Mouse (Mus musculus) frontal cortex, adult 2 months (tissue): ENCODE results near the gene Snai1. TPM values are rescaled to one million over a fixed set of nuclear protein-coding genes. Genes with fewer than 3 reads are reported as not detected.

Source experiments
- DNase-seq, 2 experiments: peaks; one replicate each; pipeline ENCODE4 v3.0.0; 2022; ENCODE audit warnings: low spot score in 1 of 2; ENCODE audit errors: extremely low spot score in 1 of 2
- polyA plus RNA-seq: library from polyadenylated mRNA; depleted of rRNA; stranded (reverse); fragments of >200 nt; gene quantifications from 2 replicates; pipeline ENCODE4 v1.2.3, GENCODE M21; 2012

Snai1 gene
- polyA plus RNA-seq, 1 experiment, result 2.3 TPM

DNA sequence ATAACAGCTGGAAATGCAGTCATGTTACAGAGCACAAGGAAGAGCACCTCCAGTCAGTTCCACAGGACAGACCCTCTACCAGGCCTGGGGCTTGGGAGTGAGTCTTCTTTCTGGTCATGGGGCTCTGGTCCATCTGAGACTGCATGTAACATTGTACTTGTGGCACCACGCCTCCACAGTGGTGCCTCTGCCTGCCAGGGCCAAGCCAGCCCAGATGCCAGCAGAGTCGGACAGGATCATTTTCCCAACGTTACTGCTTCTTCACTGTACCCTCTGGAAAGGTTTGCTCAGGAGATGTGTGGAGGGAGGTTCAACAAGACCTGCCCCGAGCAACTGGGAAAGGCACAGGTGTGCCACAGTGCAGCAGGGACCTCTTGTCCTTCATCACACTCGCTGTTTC is 22.3 kb upstream of the Snai1 start:
- no peak for DNase-seq

- DNase-seq, result no peak
Observed at GRCm38 (mm10) chr2:167519606-167520252, 18.3 kb upstream of the Snai1 start.

GRCm38 (mm10) chr2:167528278-167528677 is 9.7 kb upstream of the Snai1 start:
- DNase-seq, result peak in 1 of 2 experiments; percentile 63

DNA sequence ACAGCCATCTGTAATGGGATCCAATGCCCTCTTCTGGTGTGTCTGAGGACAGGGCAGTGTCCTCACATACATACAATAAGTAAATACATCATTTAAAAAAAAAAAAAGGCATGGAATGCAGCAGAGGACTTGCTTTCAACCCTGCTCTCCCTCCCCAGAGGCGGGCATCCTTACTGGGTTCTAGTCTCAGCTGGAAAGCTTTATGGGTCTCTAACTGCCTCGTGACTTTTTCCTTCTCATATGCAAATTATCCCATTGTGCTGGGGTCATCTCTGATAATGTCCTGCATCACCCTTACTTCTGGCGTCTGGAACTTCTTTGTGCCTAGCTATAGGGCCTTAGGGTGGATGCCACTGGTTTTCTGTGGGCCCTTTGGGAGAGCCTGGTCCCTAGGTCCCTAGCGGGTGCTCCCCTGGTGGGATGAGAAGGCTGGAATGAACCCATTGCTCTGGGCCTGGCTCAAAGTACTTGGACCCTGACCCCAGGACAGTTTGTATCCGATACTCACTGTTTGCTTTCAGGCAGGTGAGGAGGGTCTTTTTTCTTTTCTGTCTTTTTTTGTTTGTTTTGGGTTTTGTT is 8.0 kb upstream of the Snai1 start:
- DNase-seq, result no peak

GRCm38 (mm10) chr2:167530536-167530935 is 7.5 kb upstream of the Snai1 start:
- no peak for DNase-seq

DNA sequence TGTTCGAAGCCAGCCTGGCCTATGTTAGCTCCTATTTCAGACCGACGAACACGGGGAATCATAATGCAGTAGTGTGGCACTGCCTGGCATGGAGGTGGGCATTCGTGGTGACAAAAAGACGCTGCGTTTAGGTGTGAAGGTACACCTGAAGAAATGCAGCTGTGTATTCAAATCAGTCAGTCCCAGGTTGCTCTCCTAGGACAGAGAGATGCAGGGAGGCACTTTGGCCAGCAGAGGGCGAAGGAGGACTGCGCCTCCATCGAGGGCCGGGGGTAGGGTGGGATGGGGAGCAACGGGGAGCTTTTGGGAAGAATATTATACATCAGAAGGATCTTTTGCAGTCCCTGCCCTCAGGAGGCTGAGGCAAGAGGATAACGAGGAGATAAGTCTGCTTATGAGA is 5.9 kb upstream of the Snai1 start:
- DNase-seq, result peak in 1 of 2 experiments; percentile 59

GRCm38 (mm10) chr2:167533880-167534279 is 4.1 kb upstream of the Snai1 start:
- DNase-seq, result no peak

- no peak for DNase-seq
Observed at GRCm38 (mm10) chr2:167536320-167536945, 1.6 kb upstream of the Snai1 start.

DNA sequence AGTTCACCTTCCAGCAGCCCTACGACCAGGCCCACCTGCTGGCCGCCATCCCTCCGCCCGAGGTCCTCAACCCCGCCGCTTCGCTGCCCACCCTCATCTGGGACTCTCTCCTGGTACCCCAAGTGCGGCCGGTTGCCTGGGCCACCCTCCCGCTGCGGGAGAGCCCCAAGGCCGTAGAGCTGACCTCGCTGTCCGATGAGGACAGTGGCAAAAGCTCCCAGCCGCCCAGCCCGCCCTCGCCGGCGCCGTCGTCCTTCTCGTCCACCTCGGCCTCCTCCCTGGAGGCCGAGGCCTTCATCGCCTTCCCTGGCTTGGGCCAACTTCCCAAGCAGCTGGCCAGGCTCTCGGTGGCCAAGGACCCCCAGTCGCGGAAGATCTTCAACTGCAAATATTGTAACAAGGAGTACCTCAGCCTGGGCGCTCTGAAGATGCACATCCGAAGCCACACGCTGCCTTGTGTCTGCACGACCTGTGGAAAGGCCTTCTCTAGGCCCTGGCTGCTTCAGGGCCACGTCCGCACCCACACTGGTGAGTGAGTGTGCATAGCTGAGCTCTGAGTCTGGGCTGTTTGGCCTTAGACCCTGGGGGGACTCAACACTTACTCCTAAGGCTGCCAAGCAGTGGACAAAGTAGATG is 794 bp downstream of the Snai1 start:
- DNase-seq, result no peak

GRCm38 (mm10) chr2:167539536-167540476 is 1.8 kb downstream of the Snai1 start:
- no peak for DNase-seq

DNA sequence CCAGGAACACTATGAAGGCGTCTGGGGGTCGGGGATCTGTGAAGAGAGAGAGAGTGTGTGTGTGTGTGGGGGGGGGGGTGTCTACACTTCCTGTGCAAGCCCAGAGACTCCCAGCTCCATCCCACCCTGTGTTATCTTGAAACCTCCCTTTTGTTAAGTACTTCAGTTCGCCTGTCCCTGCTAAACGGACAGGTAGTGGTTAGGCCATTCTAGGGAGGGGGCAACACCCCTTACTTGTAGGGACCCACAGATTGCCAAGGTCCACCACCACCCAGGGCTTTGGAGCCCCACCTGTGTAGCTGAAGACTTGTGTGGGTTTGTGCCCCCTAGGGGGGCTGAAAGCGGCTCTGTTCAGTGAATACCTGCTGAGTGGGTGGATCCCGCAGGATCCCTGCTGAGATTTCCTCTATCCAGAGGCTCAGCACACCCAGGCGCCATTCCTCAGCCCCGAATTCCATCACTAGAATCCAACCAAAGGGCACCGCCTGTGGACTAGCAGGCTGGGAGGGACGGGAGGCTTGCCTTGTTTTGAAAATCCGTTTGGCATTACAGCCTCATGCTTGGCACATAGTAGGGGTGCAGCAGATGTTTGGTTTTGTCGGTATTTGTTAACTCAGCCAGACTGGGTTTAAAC is 2.6 kb downstream of the Snai1 start:
- no peak for DNase-seq

- no peak for DNase-seq
Observed at GRCm38 (mm10) chr2:167541324-167541723, 3.3 kb downstream of the Snai1 start.

DNA sequence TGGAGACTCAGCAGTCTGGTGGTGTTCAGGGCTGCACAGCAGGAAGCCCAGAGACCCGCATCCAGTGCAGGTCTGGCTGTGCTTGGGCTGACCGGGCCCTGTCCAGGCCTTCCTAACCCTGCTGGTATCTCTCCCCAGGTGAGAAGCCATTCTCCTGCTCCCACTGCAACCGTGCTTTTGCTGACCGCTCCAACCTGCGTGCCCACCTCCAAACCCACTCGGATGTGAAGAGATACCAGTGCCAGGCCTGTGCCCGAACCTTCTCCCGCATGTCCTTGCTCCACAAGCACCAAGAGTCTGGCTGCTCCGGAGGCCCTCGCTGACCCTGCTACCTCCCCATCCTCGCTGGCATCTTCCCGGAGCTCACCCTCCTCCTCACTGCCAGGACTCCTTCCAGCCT is 3.8 kb downstream of the Snai1 start:
- no peak for DNase-seq

DNA sequence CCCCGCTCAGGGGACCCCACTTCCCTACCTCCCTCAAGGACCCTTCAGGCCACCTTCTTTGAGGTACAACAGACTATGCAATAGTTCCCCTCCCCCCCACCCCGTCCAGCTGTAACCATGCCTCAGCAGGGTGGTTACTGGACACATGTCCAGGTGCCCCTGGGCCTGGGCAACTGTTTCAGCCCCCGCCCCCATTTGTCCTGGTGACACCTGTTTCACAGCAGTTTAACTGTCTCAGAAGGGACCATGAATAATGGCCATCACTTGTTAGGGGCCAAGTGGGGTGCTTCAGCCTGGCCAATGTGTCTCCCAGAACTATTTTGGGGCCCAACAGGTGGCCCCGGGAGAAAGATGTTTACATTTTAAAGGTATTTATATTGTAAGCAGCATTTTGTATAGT is 4.4 kb downstream of the Snai1 start:
- no peak for DNase-seq

- DNase-seq, result no peak
Observed at GRCm38 (mm10) chr2:167543121-167544003, 5.4 kb downstream of the Snai1 start.

DNA sequence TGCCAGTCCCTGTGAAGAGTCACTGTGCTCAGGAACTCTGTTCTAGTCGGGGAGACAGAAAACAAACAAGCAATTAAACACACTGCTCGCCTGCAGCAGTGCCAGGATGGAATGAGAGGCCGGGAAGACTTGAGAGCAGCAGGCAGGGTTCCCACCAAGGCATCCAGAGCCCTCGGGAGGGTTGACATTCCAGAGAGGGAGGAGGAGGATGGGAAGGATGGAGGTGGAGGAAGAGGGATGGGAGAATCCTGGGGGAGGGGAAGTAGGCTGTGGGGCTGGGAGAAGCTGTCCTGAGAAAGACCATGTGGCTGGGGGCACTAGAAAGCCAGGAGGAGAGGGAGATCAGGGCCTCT is 6.0 kb downstream of the Snai1 start:
- DNase-seq, result no peak

- no peak for DNase-seq
Observed at GRCm38 (mm10) chr2:167544456-167544855, 6.5 kb downstream of the Snai1 start.

- no peak for DNase-seq
Observed at GRCm38 (mm10) chr2:167546447-167547195, 8.6 kb downstream of the Snai1 start.

DNA sequence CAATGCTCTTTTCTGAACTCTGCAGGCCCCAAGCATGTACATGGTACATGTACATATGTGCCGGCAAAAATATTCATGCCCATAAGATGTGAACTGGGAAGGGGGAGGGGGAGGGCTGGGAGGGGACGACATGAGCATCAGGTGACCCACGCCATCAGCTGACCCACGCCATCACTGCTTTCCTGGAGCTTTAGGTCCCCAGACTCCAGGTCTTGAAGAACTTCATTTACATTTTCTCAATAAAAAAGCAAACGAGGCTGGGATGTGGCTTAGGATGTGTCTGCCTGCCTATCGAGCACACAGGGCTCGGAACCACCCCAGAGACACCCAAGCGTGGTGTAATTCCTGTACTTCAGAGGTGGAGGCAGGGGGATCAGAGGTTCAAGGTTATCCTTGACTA is 9.4 kb downstream of the Snai1 start:
- DNase-seq, result no peak
